Mouse (Mus musculus): ENCODE data around the gene Mat2b. TPM values are rescaled to one million over a fixed set of nuclear protein-coding genes. Genes with fewer than 3 reads are reported as not detected.
"Not testable (repeated sequence)": the region's sequence is repeated elsewhere in the genome, so short reads cannot be mapped to it uniquely, and the experiment has no call there.

The Mat2b gene
- total RNA-seq (2021): 10 to 100 TPM; 65.5 to 68.3 TPM
- long read RNA-seq, experiment 1, transcript Mat2b-202 (7 exons, 2,053 nt): minor isoform, 10 of 60 reads
- long read RNA-seq, experiment 1, transcript Mat2b-201 (7 exons, 1,949 nt): major isoform, 38 of 60 reads
- long read RNA-seq, experiment 1, partial matches to known transcripts: 2 of 60 reads
- long read RNA-seq, experiment 1, other reads (novel, unspliced or antisense): 10 of 60 reads
- long read RNA-seq, experiment 2, transcript Mat2b-201 (7 exons, 1,949 nt): major isoform, 102 of 164 reads
- long read RNA-seq, experiment 2, transcript Mat2b-202 (7 exons, 2,053 nt): minor isoform, 33 of 164 reads
- long read RNA-seq, experiment 2, partial matches to known transcripts: 19 of 164 reads
- long read RNA-seq, experiment 2, other reads (novel, unspliced or antisense): 10 of 164 reads

- no peak for DNase-seq (ENCODE audit: low spot score in 2 of 2)
Observed at GRCm38 (mm10) chr11:40695103-40695502, at the start of gene Mat2b. Gene Mat2b (minus strand): TSS chr11:40695203.

- DNase-seq (ENCODE audit: low spot score in 2 of 2): no peak
Observed at GRCm38 (mm10) chr11:40744348-40744747, 49.3 kb upstream of the Mat2b start.

- DNase-seq (ENCODE audit: low spot score in 2 of 2): no peak
Observed at GRCm38 (mm10) chr11:40741605-40742262, 46.7 kb upstream of the Mat2b start.

GRCm38 (mm10) chr11:40737369-40737768, 42.4 kb upstream of the Mat2b start:
- DNase-seq (ENCODE audit: low spot score in 2 of 2): no peak

GRCm38 (mm10) chr11:40734251-40734752, 39.3 kb upstream of the Mat2b start:
- no peak for DNase-seq (ENCODE audit: low spot score in 2 of 2)

- DNase-seq (ENCODE audit: low spot score in 2 of 2): peak; percentile 78 to 79
Observed at GRCm38 (mm10) chr11:40733339-40734174, 38.6 kb upstream of the Mat2b start, which contains the start of the genes Hmmr and Nudcd2. Gene Hmmr (minus strand): TSS chr11:40733422. Gene Nudcd2 (plus strand): TSS chr11:40733667.

GRCm38 (mm10) chr11:40732997-40733338, 38.0 kb upstream of the Mat2b start:
- DNase-seq (ENCODE audit: low spot score in 2 of 2): no peak

- no peak for DNase-seq (ENCODE audit: low spot score in 2 of 2)
Observed at GRCm38 (mm10) chr11:40718324-40718723, 23.3 kb upstream of the Mat2b start.

- DNase-seq (ENCODE audit: low spot score in 2 of 2): no peak
Observed at GRCm38 (mm10) chr11:40715524-40715923, 20.5 kb upstream of the Mat2b start.

GRCm38 (mm10) chr11:40713858-40714257, 18.9 kb upstream of the Mat2b start:
- DNase-seq (ENCODE audit: low spot score in 2 of 2): peak; percentile 5 to 20

GRCm38 (mm10) chr11:40709899-40710298, 14.9 kb upstream of the Mat2b start:
- DNase-seq (ENCODE audit: low spot score in 2 of 2): not testable (repeated sequence)

- DNase-seq (ENCODE audit: low spot score in 2 of 2): peak; percentile 48 to 60
Observed at GRCm38 (mm10) chr11:40694311-40695087, 504 bp downstream of the Mat2b start.

GRCm38 (mm10) chr11:40693366-40693951, 1.5 kb downstream of the Mat2b start:
- DNase-seq (ENCODE audit: low spot score in 2 of 2): peak; percentile 62 to 66

- peak; percentile 91 to 93 for DNase-seq (ENCODE audit: low spot score in 2 of 2)
Observed at GRCm38 (mm10) chr11:40692511-40693365, 2.3 kb downstream of the Mat2b start.

GRCm38 (mm10) chr11:40692101-40692509, 2.9 kb downstream of the Mat2b start:
- no peak for DNase-seq (ENCODE audit: low spot score in 2 of 2)

- no peak for DNase-seq (ENCODE audit: low spot score in 2 of 2)
Observed at GRCm38 (mm10) chr11:40690444-40691127, 4.4 kb downstream of the Mat2b start.

GRCm38 (mm10) chr11:40683295-40683694, 11.7 kb downstream of the Mat2b start:
- no peak for DNase-seq (ENCODE audit: low spot score in 2 of 2)

GRCm38 (mm10) chr11:40682456-40682855, 12.5 kb downstream of the Mat2b start:
- no peak for DNase-seq (ENCODE audit: low spot score in 2 of 2)
